Mouse (Mus musculus) thymus, postnatal 14 days (tissue): ENCODE results near the gene Ifnz.
"Not testable (repeated sequence)": the region's sequence is repeated elsewhere in the genome, so short reads cannot be mapped to it uniquely, and the experiment has no call there.

Experiments used
- DNase-seq: peaks from one replicate; pipeline ENCODE4 v3.0.0; 2021

The Ifnz gene

DNA sequence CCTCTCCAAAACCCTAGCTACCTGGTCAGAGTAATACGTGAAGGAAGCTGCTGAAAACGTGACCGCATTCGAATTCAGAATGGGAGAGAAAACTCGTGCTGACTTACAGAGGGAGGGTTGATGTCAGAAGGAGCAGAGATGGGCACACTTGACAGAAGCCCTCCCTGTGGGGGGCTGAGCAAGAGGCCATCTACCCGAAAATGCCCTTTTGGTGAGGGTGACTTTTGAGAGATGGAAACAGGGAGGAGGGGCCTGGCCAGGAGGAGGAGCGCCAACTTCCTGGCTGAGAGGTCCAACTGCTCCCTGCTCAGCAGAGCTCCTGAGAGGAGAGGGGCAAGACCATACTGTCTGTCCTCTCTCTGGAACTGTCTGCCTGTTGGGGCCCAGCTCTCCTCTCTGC lies at the start of gene Ifnz:
Ifnz (plus strand) TSS at position 301 of the 400 bp plus-strand sequence.
- not testable (repeated sequence) for DNase-seq

- DNase-seq = peak; percentile 82
Observed at GRCm38 (mm10) chr4:88738480-88738879, 43.5 kb upstream of the Ifnz start.

DNA sequence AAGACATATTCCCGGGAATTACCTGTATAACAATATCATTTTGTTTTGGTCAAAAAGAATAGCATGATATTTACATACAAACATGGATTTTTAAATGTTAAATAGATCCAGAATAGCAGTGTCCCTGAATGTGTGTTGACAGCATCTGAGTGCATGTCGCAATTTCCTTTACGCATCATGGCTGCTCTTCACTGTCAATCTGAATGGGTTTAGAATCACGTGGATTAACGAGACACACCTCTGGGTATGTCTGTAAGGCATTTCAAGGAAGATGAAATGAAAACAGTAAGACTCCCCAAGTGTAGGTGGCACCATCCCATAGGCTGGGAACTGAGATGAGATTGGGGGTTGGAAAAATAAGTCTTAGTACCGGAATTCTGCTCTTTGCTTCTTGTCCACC lies 42.9 kb upstream of the Ifnz start:
- DNase-seq = no peak

- no peak for DNase-seq
Observed at GRCm38 (mm10) chr4:88741426-88741825, 40.5 kb upstream of the Ifnz start.

- no peak for DNase-seq
Observed at GRCm38 (mm10) chr4:88742771-88743371, 39.1 kb upstream of the Ifnz start.

DNA sequence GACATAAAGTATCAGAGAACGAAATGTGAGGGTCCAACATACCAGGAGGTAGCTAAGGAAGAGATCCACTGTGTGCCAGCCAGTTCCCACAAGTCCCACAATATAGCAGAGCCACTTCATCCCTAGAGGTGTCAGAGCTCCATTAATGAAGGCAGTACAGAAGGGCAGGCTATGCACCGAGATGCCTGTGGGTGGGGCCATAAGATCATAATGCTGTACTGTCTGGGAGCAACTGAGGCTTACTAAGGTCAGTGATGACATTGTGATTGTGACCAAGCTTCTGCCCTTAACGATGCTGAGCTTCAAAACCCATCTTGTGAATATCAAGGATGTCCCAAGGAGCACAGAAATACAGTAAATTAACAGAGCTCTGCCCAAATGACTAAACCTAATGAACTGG lies 37.7 kb upstream of the Ifnz start:
- no peak for DNase-seq

GRCm38 (mm10) chr4:88749926-88750325 lies 32.0 kb upstream of the Ifnz start:
- no peak for DNase-seq

DNA sequence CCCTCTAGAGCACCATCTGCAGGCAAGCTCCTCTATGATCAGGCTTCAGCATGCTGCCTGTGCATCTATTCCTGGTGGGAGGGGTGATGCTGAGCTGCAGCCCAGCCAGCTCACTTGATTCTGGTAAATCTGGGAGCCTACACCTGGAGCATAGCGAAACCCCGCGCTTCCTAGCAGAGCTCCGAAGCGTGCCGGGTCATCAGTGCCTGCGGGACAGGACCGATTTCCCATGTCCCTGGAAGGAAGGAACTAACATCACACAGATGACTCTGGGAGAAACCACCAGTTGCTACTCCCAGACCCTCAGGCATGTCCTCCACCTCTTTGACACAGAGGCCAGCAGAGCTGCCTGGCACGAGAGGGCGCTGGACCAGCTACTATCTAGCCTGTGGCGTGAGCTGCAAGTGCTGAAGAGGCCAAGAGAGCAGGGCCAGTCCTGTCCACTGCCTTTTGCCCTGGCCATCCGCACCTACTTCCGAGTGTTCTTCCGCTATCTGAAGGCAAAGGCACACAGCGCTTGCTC lies 27.1 kb upstream of the Ifnz start, which contains the start of gene Gm13271:
Gm13271 (plus strand) TSS at position 51 of the 523 bp plus-strand sequence.
- DNase-seq = peak; percentile 73

DNA sequence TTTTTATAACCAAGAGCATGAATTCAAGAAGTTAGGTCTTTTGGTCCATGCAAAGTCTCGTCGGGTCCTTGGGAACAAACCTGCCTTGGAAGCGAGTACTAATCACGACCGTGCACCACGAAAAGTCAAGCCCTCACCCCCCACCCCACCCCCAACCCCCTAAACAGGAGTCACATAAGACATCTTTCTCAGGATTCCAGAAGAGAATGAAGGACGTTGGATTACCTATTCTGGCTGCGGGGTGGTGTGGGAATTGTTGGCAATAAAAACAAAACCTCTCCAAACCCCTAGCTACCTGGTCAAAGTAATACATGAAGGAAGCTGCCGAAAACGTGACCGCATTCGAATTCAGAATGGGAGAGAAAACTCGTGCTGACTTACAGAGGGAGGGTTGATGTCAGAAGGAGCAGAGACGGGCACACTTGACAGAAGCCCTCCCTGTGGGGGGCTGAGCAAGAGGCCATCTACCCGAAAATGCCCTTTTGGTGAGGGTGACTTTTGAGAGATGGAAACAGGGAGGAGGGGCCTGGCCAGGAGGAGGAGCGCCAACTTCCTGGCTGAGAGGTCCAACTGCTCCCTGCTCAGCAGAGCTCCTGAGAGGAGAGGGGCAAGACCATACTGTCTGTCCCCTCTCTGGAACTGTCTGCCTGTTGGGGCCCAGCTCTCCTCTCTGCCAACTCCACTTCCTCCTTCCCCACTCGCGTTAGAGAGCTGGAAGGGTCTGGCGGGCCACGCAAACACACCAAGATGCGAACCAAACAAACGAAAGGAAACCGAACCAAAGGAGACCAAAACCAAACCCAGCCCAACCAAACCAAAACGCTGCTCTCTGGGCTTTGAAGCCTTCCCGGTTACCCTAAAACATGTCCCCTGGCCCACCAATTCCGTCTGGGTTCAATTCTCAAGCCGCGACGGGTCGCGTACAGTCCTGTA lies 25.1 kb upstream of the Ifnz start:
- not testable (repeated sequence) for DNase-seq

- peak; percentile 90 for DNase-seq
Observed at GRCm38 (mm10) chr4:88757628-88758031, 24.3 kb upstream of the Ifnz start.

DNA sequence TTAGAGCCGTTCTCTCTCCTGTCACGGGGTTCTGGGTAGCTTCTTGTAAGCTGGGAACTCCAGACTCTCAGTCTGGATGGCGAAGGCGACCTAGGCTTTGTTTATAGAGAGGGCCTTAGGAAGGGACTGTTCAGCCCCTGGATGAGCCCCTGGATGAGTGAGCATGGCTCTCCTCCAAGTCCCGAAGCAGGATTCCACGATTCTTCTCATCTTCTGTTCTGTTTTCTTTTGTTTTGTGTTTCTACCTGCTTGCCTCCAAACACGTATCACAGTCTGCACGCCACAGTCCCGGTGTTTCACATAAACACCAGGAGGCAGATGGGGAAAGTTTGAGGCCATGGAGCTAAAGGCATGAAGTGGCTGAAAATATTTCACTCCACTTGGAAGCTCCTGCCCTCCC lies 23.2 kb upstream of the Ifnz start:
- not testable (repeated sequence) for DNase-seq

GRCm38 (mm10) chr4:88759610-88760268 lies 22.2 kb upstream of the Ifnz start, which contains the start of gene Gm13283:
TSS of gene Gm13283 (plus strand) at chr4:88760119.
- DNase-seq = peak; percentile 47

DNA sequence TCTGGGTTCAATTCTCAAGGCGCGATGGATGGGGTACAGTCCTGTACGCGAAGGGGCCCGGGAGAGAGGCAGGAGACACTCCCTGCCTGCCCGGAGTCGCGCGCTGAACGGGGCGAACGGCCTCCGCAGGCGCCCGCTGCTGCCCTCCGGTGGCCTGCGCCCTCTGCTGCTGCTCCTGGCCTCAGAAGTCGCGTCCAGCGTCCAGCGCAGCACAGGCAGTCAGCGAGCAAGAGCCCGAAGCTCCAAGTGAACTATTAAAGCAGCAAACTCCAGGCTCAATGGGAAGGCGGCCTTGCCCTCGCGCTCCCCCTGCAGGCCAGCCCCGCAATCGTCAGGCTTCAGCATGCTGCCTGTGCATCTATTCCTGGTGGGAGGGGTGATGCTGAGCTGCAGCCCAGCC lies 21.5 kb upstream of the Ifnz start:
- DNase-seq = peak; percentile 35

- peak; percentile 90 for DNase-seq
Observed at GRCm38 (mm10) chr4:88761776-88762175, 20.2 kb upstream of the Ifnz start.

DNA sequence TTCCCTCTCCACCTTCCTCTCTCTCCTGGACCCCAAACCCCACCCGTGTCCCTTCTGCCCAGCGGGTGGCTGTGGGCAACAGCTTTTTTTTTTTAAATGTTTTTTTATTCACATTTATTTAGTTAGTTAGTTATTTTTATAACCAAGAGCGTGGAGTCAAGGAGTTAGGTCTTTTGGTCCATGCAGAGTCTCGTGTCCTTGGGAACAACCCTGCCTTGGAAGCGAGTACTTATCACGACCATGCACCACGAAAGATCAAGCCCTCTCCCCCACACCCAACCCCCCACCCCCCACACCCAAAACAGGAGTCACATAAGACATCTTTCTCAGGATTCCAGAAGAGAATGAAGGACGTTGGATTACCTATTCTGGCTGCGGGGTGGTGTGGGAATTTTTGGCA lies 19.6 kb upstream of the Ifnz start:
- DNase-seq = peak; percentile 25

- DNase-seq = not testable (repeated sequence)
Observed at GRCm38 (mm10) chr4:88763384-88764018, 18.4 kb upstream of the Ifnz start.

- not testable (repeated sequence) for DNase-seq
Observed at GRCm38 (mm10) chr4:88773534-88773933, 8.4 kb upstream of the Ifnz start, which contains the start of gene Gm13290. TSS of gene Gm13290 (plus strand) at chr4:88773834.

DNA sequence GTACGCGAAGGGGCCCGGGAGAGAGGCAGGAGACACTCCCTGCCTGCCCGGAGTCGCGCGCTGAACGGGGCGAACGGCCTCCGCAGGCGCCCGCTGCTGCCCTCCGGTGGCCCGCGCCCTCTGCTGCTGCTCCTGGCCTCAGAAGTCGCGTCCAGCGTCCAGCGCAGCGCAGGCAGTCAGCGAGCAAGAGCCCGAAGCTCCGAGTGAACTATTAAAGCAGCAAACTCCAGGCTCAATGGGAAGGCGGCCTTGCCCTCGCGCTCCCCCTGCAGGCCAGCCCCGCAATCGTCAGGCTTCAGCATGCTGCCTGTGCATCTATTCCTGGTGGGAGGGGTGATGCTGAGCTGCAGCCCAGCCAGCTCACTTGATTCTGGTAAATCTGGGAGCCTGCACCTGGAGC lies 5.3 kb upstream of the Ifnz start, which contains the start of gene Gm13289:
Gm13289 (plus strand) TSS at position 301 of the 400 bp plus-strand sequence.
- not testable (repeated sequence) for DNase-seq

DNA sequence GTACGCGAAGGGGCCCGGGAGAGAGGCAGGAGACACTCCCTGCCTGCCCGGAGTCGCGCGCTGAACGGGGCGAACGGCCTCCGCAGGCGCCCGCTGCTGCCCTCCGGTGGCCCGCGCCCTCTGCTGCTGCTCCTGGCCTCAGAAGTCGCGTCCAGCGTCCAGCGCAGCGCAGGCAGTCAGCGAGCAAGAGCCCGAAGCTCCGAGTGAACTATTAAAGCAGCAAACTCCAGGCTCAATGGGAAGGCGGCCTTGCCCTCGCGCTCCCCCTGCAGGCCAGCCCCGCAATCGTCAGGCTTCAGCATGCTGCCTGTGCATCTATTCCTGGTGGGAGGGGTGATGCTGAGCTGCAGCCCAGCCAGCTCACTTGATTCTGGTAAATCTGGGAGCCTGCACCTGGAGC lies 2.4 kb upstream of the Ifnz start, which contains the start of gene Gm13272:
Gm13272 (plus strand) TSS at position 301 of the 400 bp plus-strand sequence.
- DNase-seq = not testable (repeated sequence)

GRCm38 (mm10) chr4:88780320-88780719 lies 1.6 kb upstream of the Ifnz start:
- not testable (repeated sequence) for DNase-seq

DNA sequence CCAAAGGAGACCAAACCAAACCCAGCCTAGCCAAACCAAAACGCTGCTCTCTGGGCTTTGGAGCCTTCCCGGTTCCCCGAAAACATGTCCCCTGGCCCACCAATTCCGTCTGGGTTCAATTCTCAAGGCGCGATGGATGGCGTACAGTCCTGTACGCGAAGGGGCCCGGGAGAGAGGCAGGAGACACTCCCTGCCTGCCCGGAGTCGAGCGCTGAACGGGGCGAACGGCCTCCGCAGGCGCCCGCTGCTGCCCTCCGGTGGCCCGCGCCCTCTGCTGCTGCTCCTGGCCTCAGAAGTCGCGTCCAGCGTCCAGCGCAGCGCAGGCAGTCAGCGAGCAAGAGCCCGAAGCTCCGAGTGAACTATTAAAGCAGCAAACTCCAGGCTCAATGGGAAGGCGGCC lies 404 bp downstream of the Ifnz start:
- DNase-seq = not testable (repeated sequence)

DNA sequence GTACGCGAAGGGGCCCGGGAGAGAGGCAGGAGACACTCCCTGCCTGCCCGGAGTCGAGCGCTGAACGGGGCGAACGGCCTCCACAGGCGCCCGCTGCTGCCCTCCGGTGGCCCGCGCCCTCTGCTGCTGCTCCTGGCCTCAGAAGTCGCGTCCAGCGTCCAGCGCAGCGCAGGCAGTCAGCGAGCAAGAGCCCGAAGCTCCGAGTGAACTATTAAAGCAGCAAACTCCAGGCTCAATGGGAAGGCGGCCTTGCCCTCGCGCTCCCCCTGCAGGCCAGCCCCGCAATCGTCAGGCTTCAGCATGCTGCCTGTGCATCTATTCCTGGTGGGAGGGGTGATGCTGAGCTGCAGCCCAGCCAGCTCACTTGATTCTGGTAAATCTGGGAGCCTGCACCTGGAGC lies 3.5 kb downstream of the Ifnz start, which contains the start of gene Gm13276:
Gm13276 (plus strand) TSS at position 301 of the 400 bp plus-strand sequence.
- DNase-seq = not testable (repeated sequence)
